ENCODE assay signal across 28 mouse cellular contexts in genomic region chr13:97520988-97521547, GRCm38 (mm10).
DNase-seq lines count a peak whose midpoint lies in the region; ATAC-seq and TF ChIP-seq lines count a peak whose summit lies in the region.
"Had no signal": no experiment of that assay in that cellular context is flagged by ENCODE, and none has a peak within 500 bp of the region (broad histone marks: within the 10 kb centered on the region; RNA-seq: fewer than 3 reads in every experiment).

No protein-coding gene starts in this region.

- 0 out of 2 replicates have a peak overlapping the region, but pooled peaks have one; percentile 13 for H3K27ac ChIP-seq in forebrain, embryonic 10.5 days
- no peak overlapping the region for H3K27ac ChIP-seq in forebrain, embryonic 16.5 days (ENCODE audit: low read length)
- H3K27ac ChIP-seq in lung, postnatal 0 days (ENCODE audit: low read length): no peak overlapping the region
- no peak overlapping the region for H3K27ac ChIP-seq in hindbrain, embryonic 14.5 days
- H3K27ac ChIP-seq: heart, embryonic 10.5 days; heart, embryonic 15.5 days; hindbrain, postnatal 0 days; kidney, embryonic 15.5 days; layer of hippocampus, adult 2 months; left cerebral cortex, adult 2 months; limb, embryonic 13.5 days; liver, embryonic 12.5 days; midbrain, embryonic 12.5 days had no signal

- peak; percentile 9; the same call in 1 of the 2 replicates for TF ChIP-seq CTCF in lung, postnatal 0 days (IDR thresholded peaks at IDR 0.05)

- H3K9ac ChIP-seq in forebrain, embryonic 16.5 days (replicated peaks; ENCODE audit: low read depth, low read length): no peak overlapping the region
- no peak overlapping the region for H3K9ac ChIP-seq in lung, postnatal 0 days (replicated peaks; ENCODE audit: low read depth)
- no peak overlapping the region for H3K9ac ChIP-seq in hindbrain, embryonic 14.5 days
- H3K9ac ChIP-seq: heart, embryonic 15.5 days; kidney, embryonic 15.5 days; limb, embryonic 13.5 days; liver, embryonic 12.5 days; midbrain, embryonic 12.5 days had no signal

- H3K27me3 ChIP-seq in forebrain, embryonic 10.5 days (ENCODE audit: poor library complexity, severe bottlenecking): no peaks in the 10 kb centered on the region
- H3K27me3 ChIP-seq in forebrain, embryonic 16.5 days (replicated peaks; ENCODE audit: control insufficient read depth, insufficient read depth, low read length): no peaks in the 10 kb centered on the region
- H3K27me3 ChIP-seq in lung, postnatal 0 days (replicated peaks; ENCODE audit: insufficient read depth, low read length): no peaks in the 10 kb centered on the region
- H3K27me3 ChIP-seq in hindbrain, embryonic 14.5 days (ENCODE audit: control insufficient read depth, insufficient read depth, low read length): no peaks in the 10 kb centered on the region
- H3K27me3 ChIP-seq: heart, embryonic 15.5 days; kidney, embryonic 15.5 days; limb, embryonic 13.5 days; liver, embryonic 12.5 days; midbrain, embryonic 12.5 days had no signal

- 77% methylated on average over 13 of the region's 13 CpGs for WGBS in forebrain, embryonic 10.5 days
- WGBS in forebrain, embryonic 16.5 days: 91% methylated on average over 13 of the region's 13 CpGs
- WGBS in lung, postnatal 0 days: 55% methylated on average over 13 of the region's 13 CpGs
- 89% methylated on average over 13 of the region's 13 CpGs for WGBS in hindbrain, embryonic 14.5 days

- no peak for ATAC-seq in forebrain, embryonic 16.5 days
- ATAC-seq in lung, postnatal 0 days: no peak
- ATAC-seq in hindbrain, embryonic 14.5 days (ENCODE audit: low FRiP score): no peak
- ATAC-seq: forebrain, embryonic 14.5 days; hindbrain, postnatal 0 days; liver, embryonic 12.5 days had no signal

- peaks cover 22% of the 10 kb centered on the region for H3K4me1 ChIP-seq in forebrain, embryonic 10.5 days
- peaks cover 12% of the 10 kb centered on the region for H3K4me1 ChIP-seq in forebrain, embryonic 16.5 days (replicated peaks; ENCODE audit: control insufficient read depth, insufficient read depth, low read length)
- peaks cover 8% of the 10 kb centered on the region for H3K4me1 ChIP-seq in lung, postnatal 0 days (ENCODE audit: insufficient read depth, low read depth, low read length)
- peaks cover 11% of the 10 kb centered on the region; the same call in 1 of the 2 replicates for H3K4me1 ChIP-seq in hindbrain, embryonic 14.5 days (replicated peaks; ENCODE audit: control insufficient read depth, insufficient read depth, low read length)

- H3K9me3 ChIP-seq in forebrain, embryonic 10.5 days: no peaks in the 10 kb centered on the region
- no peaks in the 10 kb centered on the region for H3K9me3 ChIP-seq in forebrain, embryonic 16.5 days (ENCODE audit: control insufficient read depth, low read length)
- no peaks in the 10 kb centered on the region for H3K9me3 ChIP-seq in lung, postnatal 0 days (ENCODE audit: low read length)
- H3K9me3 ChIP-seq in hindbrain, embryonic 14.5 days (ENCODE audit: control insufficient read depth, low read length): no peaks in the 10 kb centered on the region
- H3K9me3 ChIP-seq: G1E; heart, embryonic 10.5 days; heart, embryonic 15.5 days; kidney, embryonic 15.5 days; limb, embryonic 13.5 days; liver, embryonic 12.5 days; midbrain, embryonic 12.5 days had no signal

- no peak for TF ChIP-seq EP300 in lung, postnatal 0 days (IDR thresholded peaks at IDR 0.05)

- no peak overlapping the region for H3K4me3 ChIP-seq in forebrain, embryonic 10.5 days
- no peak overlapping the region for H3K4me3 ChIP-seq in forebrain, embryonic 16.5 days (replicated peaks; ENCODE audit: low read length)
- H3K4me3 ChIP-seq in lung, postnatal 0 days (ENCODE audit: low read depth, low read length): no peak overlapping the region
- H3K4me3 ChIP-seq in hindbrain, embryonic 14.5 days (replicated peaks; ENCODE audit: low read length): no peak overlapping the region
- H3K4me3 ChIP-seq: heart, embryonic 10.5 days; heart, embryonic 15.5 days; kidney, embryonic 15.5 days; layer of hippocampus, adult 2 months; left cerebral cortex, adult 2 months; limb, embryonic 13.5 days; liver, embryonic 12.5 days; midbrain, embryonic 12.5 days had no signal

- H3K4me2 ChIP-seq in forebrain, embryonic 16.5 days (ENCODE audit: low read length): no peak overlapping the region
- no peak overlapping the region for H3K4me2 ChIP-seq in lung, postnatal 0 days (replicated peaks; ENCODE audit: low read depth, low read length)
- no peak overlapping the region for H3K4me2 ChIP-seq in hindbrain, embryonic 14.5 days (replicated peaks)
- H3K4me2 ChIP-seq: heart, embryonic 15.5 days; kidney, embryonic 15.5 days; limb, embryonic 13.5 days; liver, embryonic 12.5 days; midbrain, embryonic 12.5 days had no signal

- DNase-seq in forebrain, embryonic 10.5 days (ENCODE audit: extremely low spot score, low spot score): no peak
- no peak for DNase-seq in lung, postnatal 0 days (ENCODE audit: low spot score)
- DNase-seq in lung, postnatal 10 days: no peak
- DNase-seq in R1 (ENCODE audit: low read depth, low spot score): peak; percentile 89
- DNase-seq in left cerebral cortex, adult 9 months (ENCODE audit: low spot score in 2 of 2): no peak
- no peak for DNase-seq in hindbrain, embryonic 14.5 days (ENCODE audit: low spot score)
- DNase-seq: adrenal gland, postnatal 25 days; cerebellum, adult 11-12 months; cerebellum, postnatal 14 days; gastrocnemius, postnatal 25 days; heart, adult 11 months; kidney, adult 11 months; kidney, postnatal 36 days; lung, adult 18-20 months; lung, postnatal 36 days; thymus, postnatal 14 days had no signal

- no peaks in the 10 kb centered on the region for H3K36me3 ChIP-seq in forebrain, embryonic 10.5 days (replicated peaks)
- H3K36me3 ChIP-seq in forebrain, embryonic 16.5 days (ENCODE audit: control insufficient read depth, insufficient read depth): no peaks in the 10 kb centered on the region
- H3K36me3 ChIP-seq in lung, postnatal 0 days (ENCODE audit: insufficient read depth, low read length): no peaks in the 10 kb centered on the region
- no peaks in the 10 kb centered on the region for H3K36me3 ChIP-seq in hindbrain, embryonic 14.5 days (replicated peaks; ENCODE audit: control insufficient read depth, insufficient read depth)
- H3K36me3 ChIP-seq: G1E; heart, embryonic 10.5 days; heart, embryonic 15.5 days; kidney, embryonic 15.5 days; limb, embryonic 13.5 days; liver, embryonic 12.5 days; midbrain, embryonic 12.5 days had no signal
